Mouse (Mus musculus) right cerebral cortex, adult 2 months (tissue): ENCODE data around the gene Mrps27.

ENCODE experiments used
- DNase-seq, 2 experiments: peaks; one replicate each; pipeline ENCODE4 v3.0.0; 2021 to 2022; ENCODE audit warnings: low spot score in 2 of 2

Mrps27 gene

GRCm38 (mm10) chr13:99440228-99440627, 95.6 kb downstream of the Mrps27 start:
- peak in 1 of 2 experiments; percentile 43 for DNase-seq

GRCm38 (mm10) chr13:99441700-99442433, 97.3 kb downstream of the Mrps27 start:
- no peak for DNase-seq

GRCm38 (mm10) chr13:99442434-99443249, 98.1 kb downstream of the Mrps27 start:
- no peak for DNase-seq

- DNase-seq = no peak
Measured at GRCm38 (mm10) chr13:99443484-99444175, 99.0 kb downstream of the Mrps27 start.

- no peak for DNase-seq
Measured at GRCm38 (mm10) chr13:99444431-99444871, 99.9 kb downstream of the Mrps27 start.

GRCm38 (mm10) chr13:99444880-99445279, 100.3 kb downstream of the Mrps27 start:
- no peak for DNase-seq

- DNase-seq = no peak
Measured at GRCm38 (mm10) chr13:99447002-99447401, 102.4 kb downstream of the Mrps27 start.

GRCm38 (mm10) chr13:99447403-99448199, 103.0 kb downstream of the Mrps27 start:
- DNase-seq = peak; percentile 59 to 67

GRCm38 (mm10) chr13:99448278-99448677, 103.7 kb downstream of the Mrps27 start:
- no peak for DNase-seq

GRCm38 (mm10) chr13:99449547-99449946, 105.0 kb downstream of the Mrps27 start:
- no peak for DNase-seq

GRCm38 (mm10) chr13:99450766-99451165, 106.2 kb downstream of the Mrps27 start:
- DNase-seq = no peak

- no peak for DNase-seq
Measured at GRCm38 (mm10) chr13:99451276-99451675, 106.7 kb downstream of the Mrps27 start.

- no peak for DNase-seq
Measured at GRCm38 (mm10) chr13:99452444-99452843, 107.9 kb downstream of the Mrps27 start.

- DNase-seq = no peak
Measured at GRCm38 (mm10) chr13:99454977-99455376, 110.4 kb downstream of the Mrps27 start.

- DNase-seq = peak in 1 of 2 experiments; percentile 41
Measured at GRCm38 (mm10) chr13:99458658-99459386, 114.2 kb downstream of the Mrps27 start.

- DNase-seq = no peak
Measured at GRCm38 (mm10) chr13:99459612-99460011, 115.0 kb downstream of the Mrps27 start.

GRCm38 (mm10) chr13:99461886-99462285, 117.3 kb downstream of the Mrps27 start:
- DNase-seq = no peak

GRCm38 (mm10) chr13:99464551-99464950, 120.0 kb downstream of the Mrps27 start:
- no peak for DNase-seq
